Mouse (Mus musculus): Measurements from ENCODE around the gene Lrrc2. TPM values are rescaled to one million over a fixed set of nuclear protein-coding genes. Genes with fewer than 3 reads are reported as not detected.

Lrrc2 gene
- polyA plus RNA-seq, 1 experiment from 2014 or later: 0.33 TPM

DNA sequence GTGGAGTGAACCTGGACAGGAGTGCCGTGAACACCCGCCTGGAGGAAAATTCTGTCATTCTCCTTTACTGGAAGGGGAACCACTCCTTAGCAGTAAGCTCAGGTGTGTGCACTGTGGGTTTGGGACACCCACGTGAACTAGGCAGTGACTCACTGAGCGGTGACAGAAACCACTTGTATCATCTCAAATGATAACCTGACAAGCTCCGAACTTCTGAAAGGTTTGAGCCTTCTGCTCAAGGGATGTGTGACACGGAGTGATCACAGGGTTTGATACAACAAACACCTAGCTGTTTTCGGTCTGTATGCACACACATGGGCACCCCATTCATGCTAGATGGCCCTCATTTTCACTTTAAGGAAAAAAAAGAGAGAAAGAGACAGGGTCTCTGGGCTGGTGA lies 34.6 kb upstream of the Lrrc2 start, which contains the start of gene Fam240a:
Gene Fam240a (minus strand): TSS at position 76 of the 400 bp plus-strand sequence.
- WGBS: 90% methylated on average over 7 of the region's 7 CpGs
- H3K27me3 ChIP-seq (ENCODE audit: control insufficient read depth, insufficient read depth, low read length): no peaks in the 10 kb centered on the region
- ATAC-seq (ENCODE audit: insufficient number of reproducible peaks, low FRiP score, low TSS enrichment, low read depth): no peak
- no peak for DNase-seq (ENCODE audit: low spot score)
- no peaks in the 10 kb centered on the region for H3K4me1 ChIP-seq (ENCODE audit: control insufficient read depth, insufficient read depth, low read length)
- H3K36me3 ChIP-seq (ENCODE audit: control insufficient read depth, insufficient read depth, low read length): no peaks in the 10 kb centered on the region
- no peak within 1 kb of the TSS for H3K4me3 ChIP-seq (ENCODE audit: low read depth, low read length)
- H3K9me3 ChIP-seq (ENCODE audit: control insufficient read depth, low read length): no peaks in the 10 kb centered on the region
- H3K9ac ChIP-seq (ENCODE audit: low read length): no peak within 1 kb of the TSS
- no peak within 1 kb of the TSS for H3K27ac ChIP-seq (replicated peaks; ENCODE audit: low read depth, low read length)
- no peak within 1 kb of the TSS for H3K4me2 ChIP-seq (ENCODE audit: low read depth, severe bottlenecking)

DNA sequence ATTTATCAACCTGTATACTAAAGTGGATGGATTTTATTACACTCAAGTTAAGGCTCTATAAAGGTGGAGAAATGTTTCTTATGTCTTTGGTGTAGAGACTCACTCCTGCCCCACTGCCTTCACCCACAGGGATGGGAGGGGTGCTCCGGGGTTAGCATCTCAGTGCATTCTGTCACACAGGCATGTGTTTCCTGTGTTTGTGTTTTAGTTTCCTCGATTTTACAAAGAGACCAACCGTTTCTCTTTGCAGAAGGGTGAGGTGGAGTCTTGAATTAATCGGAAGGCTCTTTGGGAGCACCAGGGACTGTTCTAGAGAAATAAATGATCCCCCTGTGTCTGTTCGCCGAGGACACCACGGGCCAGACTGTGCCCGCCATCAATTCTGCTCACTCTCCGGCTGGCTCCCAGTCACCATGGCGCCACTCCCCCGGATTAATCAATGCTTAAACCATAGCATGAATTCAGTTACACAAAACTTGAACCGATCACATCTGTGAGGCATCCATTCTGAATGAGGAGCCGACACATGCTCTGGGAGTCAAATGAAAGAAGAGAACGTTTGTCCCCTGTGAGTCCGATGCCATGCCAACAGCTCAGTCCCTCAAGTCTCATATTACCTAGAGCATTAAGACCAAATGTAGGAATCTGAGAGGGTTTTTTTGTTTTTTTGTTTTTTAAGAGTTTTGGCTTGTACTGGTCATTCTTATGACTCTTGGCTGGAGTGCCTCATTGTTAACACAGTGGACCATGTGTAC lies 30.5 kb upstream of the Lrrc2 start:
- WGBS: 75% methylated on average over 15 of the region's 15 CpGs
- ATAC-seq (ENCODE audit: insufficient number of reproducible peaks, low FRiP score, low TSS enrichment, low read depth): no peak
- no peak overlapping the region for H3K4me3 ChIP-seq (ENCODE audit: low read depth, low read length)
- no peaks in the 10 kb centered on the region for H3K27me3 ChIP-seq (ENCODE audit: control insufficient read depth, insufficient read depth, low read length)
- no peaks in the 10 kb centered on the region for H3K36me3 ChIP-seq (ENCODE audit: control insufficient read depth, insufficient read depth, low read length)
- H3K4me1 ChIP-seq (ENCODE audit: control insufficient read depth, insufficient read depth, low read length): no peaks in the 10 kb centered on the region
- no peak overlapping the region for H3K9ac ChIP-seq (ENCODE audit: low read length)
- no peak for DNase-seq (ENCODE audit: low spot score)
- no peak overlapping the region for H3K4me2 ChIP-seq (ENCODE audit: low read depth, severe bottlenecking)
- no peak overlapping the region for H3K27ac ChIP-seq (replicated peaks; ENCODE audit: low read depth, low read length)
- H3K9me3 ChIP-seq (ENCODE audit: control insufficient read depth, low read length): no peaks in the 10 kb centered on the region

DNA sequence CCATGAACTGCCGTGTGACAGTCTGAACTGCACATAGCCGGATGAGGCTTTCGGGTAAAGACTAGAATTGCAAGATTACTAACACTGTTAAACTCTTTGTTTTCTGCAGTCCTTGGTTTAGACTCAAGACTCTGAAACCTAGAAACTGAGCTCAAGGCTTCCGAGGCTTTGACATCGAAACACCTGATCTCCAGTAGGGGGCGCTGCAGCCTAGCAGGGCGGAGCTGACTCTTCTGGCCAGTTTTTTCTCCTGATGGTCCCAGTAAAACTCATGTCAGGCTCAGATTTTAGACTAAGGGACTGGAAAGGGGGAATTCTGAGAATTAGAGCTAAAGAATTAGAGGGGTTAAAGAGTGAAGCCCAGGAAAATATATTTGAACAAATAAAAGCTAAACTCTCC lies 28.6 kb upstream of the Lrrc2 start:
- Histone ChIP-seq H3K4me2 (ENCODE audit: low read depth, severe bottlenecking) (no peak overlapping the region), H3K36me3 (ENCODE audit: control insufficient read depth, insufficient read depth, low read length) (no peaks in the 10 kb centered on the region), H3K27me3 (ENCODE audit: control insufficient read depth, insufficient read depth, low read length) (no peaks in the 10 kb centered on the region), H3K4me1 (ENCODE audit: control insufficient read depth, insufficient read depth, low read length) (no peaks in the 10 kb centered on the region), H3K9me3 (ENCODE audit: control insufficient read depth, low read length) (no peaks in the 10 kb centered on the region), H3K27ac (replicated peaks; ENCODE audit: low read depth, low read length) (no peak overlapping the region), H3K9ac (ENCODE audit: low read length) (no peak overlapping the region), H3K4me3 (ENCODE audit: low read depth, low read length) (no peak overlapping the region)
- no peak for ATAC-seq (ENCODE audit: insufficient number of reproducible peaks, low FRiP score, low TSS enrichment, low read depth)
- DNase-seq (ENCODE audit: low spot score): peak; percentile 89
- 20% methylated on average over 7 of the region's 7 CpGs for WGBS

DNA sequence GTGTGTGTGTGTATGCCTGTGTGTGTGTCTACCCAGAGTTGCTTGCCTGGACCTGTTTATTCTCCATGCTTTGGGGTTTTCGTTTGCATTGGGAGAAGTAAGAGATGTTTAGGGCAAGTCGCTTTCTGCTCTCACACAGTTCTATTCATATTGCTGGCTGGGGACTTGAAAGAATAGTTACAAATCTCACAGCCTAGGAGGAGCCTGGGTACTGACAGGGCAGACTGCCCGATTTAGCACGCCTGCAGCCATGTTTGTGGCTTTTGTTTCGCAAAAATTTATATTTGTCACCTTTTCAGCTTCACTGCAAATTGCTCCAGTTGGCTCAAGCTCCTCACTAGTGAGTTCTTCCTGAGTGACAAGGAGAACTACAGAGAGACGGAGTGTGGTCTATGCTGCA lies 19.8 kb upstream of the Lrrc2 start:
- H3K27ac ChIP-seq (replicated peaks; ENCODE audit: low read depth, low read length): no peak overlapping the region
- no peaks in the 10 kb centered on the region for H3K27me3 ChIP-seq (ENCODE audit: control insufficient read depth, insufficient read depth, low read length)
- no peaks in the 10 kb centered on the region for H3K4me1 ChIP-seq (ENCODE audit: control insufficient read depth, insufficient read depth, low read length)
- no peak for DNase-seq (ENCODE audit: low spot score)
- no peak overlapping the region for H3K4me2 ChIP-seq (ENCODE audit: low read depth, severe bottlenecking)
- 80% methylated on average over 6 of the region's 6 CpGs for WGBS
- no peak overlapping the region for H3K4me3 ChIP-seq (ENCODE audit: low read depth, low read length)
- H3K9me3 ChIP-seq (ENCODE audit: control insufficient read depth, low read length): no peaks in the 10 kb centered on the region
- no peaks in the 10 kb centered on the region for H3K36me3 ChIP-seq (ENCODE audit: control insufficient read depth, insufficient read depth, low read length)
- no peak for ATAC-seq (ENCODE audit: insufficient number of reproducible peaks, low FRiP score, low TSS enrichment, low read depth)
- H3K9ac ChIP-seq (ENCODE audit: low read length): no peak overlapping the region

DNA sequence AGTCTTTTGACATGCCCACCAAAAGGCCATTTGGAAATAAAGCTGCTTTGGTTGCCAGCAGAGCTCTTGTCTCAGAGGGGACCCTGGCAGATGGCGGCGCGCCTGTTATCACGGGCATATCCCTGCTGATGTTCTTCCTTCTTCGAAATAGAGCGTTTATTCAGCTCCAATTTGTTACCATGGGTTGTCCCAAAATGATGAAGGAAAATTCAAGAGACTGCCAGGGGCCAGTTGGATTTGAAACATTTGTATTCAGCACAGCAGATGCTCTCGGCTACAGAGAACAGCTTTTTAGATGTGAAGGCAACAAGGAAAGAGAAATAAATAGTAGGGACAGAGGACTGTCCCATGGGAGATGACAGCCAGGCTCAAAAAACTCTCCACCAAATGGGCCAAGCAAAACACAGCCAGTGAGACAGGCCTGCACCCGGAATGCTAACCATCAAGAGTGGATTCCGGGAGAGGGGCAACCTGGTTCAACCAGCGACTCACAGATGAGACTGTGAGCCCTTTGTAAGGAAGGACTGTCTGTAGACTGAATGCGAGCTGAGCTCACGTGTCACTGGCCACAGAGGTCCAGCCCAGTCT lies 17.4 kb upstream of the Lrrc2 start:
- Histone ChIP-seq H3K27ac (replicated peaks; ENCODE audit: low read depth, low read length) (no peak overlapping the region), H3K4me2 (ENCODE audit: low read depth, severe bottlenecking) (no peak overlapping the region), H3K27me3 (ENCODE audit: control insufficient read depth, insufficient read depth, low read length) (no peaks in the 10 kb centered on the region), H3K36me3 (ENCODE audit: control insufficient read depth, insufficient read depth, low read length) (no peaks in the 10 kb centered on the region), H3K4me3 (ENCODE audit: low read depth, low read length) (no peak overlapping the region), H3K9ac (ENCODE audit: low read length) (no peak overlapping the region), H3K4me1 (ENCODE audit: control insufficient read depth, insufficient read depth, low read length) (no peaks in the 10 kb centered on the region), H3K9me3 (ENCODE audit: control insufficient read depth, low read length) (no peaks in the 10 kb centered on the region)
- DNase-seq (ENCODE audit: low spot score) (no peak), ATAC-seq (ENCODE audit: insufficient number of reproducible peaks, low FRiP score, low TSS enrichment, low read depth) (no peak)
- 84% methylated on average over 12 of the region's 12 CpGs for WGBS

DNA sequence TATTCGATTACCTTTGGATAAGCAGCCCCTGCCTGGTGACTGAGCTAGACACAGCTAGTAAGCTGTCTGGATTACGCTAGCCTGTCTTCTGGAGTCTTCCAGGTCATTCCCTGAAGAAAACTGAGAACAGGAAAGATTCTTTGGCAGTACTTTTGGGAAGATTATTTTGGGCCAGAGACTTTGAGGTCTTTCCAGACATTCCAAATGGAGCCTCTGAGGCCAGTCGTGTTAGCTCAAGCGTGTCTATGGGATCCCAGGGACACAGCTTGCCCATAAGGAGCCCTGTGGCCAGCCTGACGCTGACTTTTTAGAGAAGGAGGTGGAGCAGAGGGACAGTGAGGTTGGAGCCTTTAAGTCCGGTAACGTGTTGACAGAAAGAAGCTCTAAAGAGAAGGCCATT lies 15.4 kb upstream of the Lrrc2 start:
- WGBS: 89% methylated on average over 7 of the region's 7 CpGs
- DNase-seq (ENCODE audit: low spot score) (no peak), ATAC-seq (ENCODE audit: insufficient number of reproducible peaks, low FRiP score, low TSS enrichment, low read depth) (no peak)
- H3K9me3 ChIP-seq (ENCODE audit: control insufficient read depth, low read length): no peaks in the 10 kb centered on the region
- no peak overlapping the region for H3K27ac ChIP-seq (replicated peaks; ENCODE audit: low read depth, low read length)
- no peaks in the 10 kb centered on the region for H3K36me3 ChIP-seq (ENCODE audit: control insufficient read depth, insufficient read depth, low read length)
- H3K9ac ChIP-seq (ENCODE audit: low read length): no peak overlapping the region
- no peaks in the 10 kb centered on the region for H3K27me3 ChIP-seq (ENCODE audit: control insufficient read depth, insufficient read depth, low read length)
- no peak overlapping the region for H3K4me2 ChIP-seq (ENCODE audit: low read depth, severe bottlenecking)
- no peaks in the 10 kb centered on the region for H3K4me1 ChIP-seq (ENCODE audit: control insufficient read depth, insufficient read depth, low read length)
- H3K4me3 ChIP-seq (ENCODE audit: low read depth, low read length): no peak overlapping the region

DNA sequence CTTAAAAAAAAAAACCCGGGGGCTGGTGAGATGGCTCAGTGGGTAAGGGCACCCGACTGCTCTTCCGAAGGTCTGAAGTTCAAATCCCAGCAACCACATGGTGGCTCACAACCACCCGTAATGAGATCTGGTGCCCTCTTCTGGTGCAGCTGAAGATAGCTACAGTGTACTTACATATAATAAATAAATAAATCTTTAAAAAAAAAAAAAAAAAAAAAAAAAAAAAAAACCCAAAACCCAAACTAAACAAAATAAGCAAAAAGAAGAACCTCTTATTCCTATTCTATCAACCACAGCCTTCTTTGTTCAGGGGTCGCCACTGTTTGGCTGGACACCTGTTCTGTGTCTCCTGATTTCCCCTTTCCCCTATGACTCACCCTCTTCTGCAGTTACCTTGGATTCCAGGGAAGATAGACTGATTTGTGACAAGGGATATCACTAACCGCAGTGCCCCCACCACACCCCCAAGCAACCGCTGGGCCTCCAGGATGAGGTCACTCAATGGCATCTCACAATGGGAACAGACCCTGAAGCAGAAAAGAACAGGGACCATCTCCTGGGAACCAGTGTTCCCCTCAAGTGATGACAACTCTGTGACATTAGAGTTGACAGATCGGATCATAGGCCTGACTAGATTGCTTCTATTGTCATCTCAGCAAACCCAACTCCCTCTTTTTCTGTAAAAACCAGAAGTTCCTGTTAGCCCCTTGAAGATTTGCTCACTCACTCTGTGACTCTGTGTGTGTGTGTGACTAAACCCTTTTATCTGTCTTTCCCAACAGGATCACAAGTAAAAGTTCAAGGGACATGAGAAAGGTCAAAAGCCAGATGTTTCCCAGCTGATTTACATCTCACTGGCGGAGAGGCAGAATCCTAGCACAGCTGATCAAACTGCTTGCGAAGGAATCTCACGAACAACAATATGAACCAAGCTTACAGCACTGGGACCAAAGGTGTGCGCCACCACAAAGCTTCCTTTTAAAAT lies 13.5 kb upstream of the Lrrc2 start:
- H3K4me3 ChIP-seq (ENCODE audit: low read depth, low read length): no peak overlapping the region
- no peaks in the 10 kb centered on the region for H3K4me1 ChIP-seq (ENCODE audit: control insufficient read depth, insufficient read depth, low read length)
- ATAC-seq (ENCODE audit: insufficient number of reproducible peaks, low FRiP score, low TSS enrichment, low read depth) (no peak), DNase-seq (ENCODE audit: low spot score) (no peak)
- no peaks in the 10 kb centered on the region for H3K27me3 ChIP-seq (ENCODE audit: control insufficient read depth, insufficient read depth, low read length)
- no peak overlapping the region for H3K27ac ChIP-seq (replicated peaks; ENCODE audit: low read depth, low read length)
- H3K4me2 ChIP-seq (ENCODE audit: low read depth, severe bottlenecking): no peak overlapping the region
- H3K9me3 ChIP-seq (ENCODE audit: control insufficient read depth, low read length): no peaks in the 10 kb centered on the region
- H3K36me3 ChIP-seq (ENCODE audit: control insufficient read depth, insufficient read depth, low read length): no peaks in the 10 kb centered on the region
- H3K9ac ChIP-seq (ENCODE audit: low read length): no peak overlapping the region
- WGBS: 67% methylated on average over 12 of the region's 12 CpGs

DNA sequence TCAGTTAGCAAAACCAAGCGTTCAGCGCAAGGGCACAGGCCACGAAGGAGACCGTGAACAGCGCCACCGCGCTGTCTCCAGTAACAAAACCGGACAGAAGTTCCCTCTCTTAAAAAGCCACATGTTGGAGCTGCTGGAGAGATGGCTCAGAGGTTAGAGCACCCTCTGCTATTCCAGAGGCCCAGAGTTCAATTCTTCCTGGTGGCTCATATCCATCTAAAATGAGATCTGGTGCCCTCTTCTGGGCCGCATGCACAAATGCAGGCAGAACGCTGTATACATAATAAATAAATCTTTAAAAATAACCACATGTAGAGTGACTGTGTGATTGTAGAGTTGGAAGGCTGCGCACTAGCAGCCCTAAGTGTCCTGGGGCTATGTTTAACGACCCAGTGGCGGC lies 7.1 kb upstream of the Lrrc2 start:
- no peak for ATAC-seq (ENCODE audit: insufficient number of reproducible peaks, low FRiP score, low TSS enrichment, low read depth)
- Histone ChIP-seq H3K4me2 (ENCODE audit: low read depth, severe bottlenecking) (no peak overlapping the region), H3K36me3 (ENCODE audit: control insufficient read depth, insufficient read depth, low read length) (no peaks in the 10 kb centered on the region), H3K27ac (replicated peaks; ENCODE audit: low read depth, low read length) (no peak overlapping the region), H3K4me3 (ENCODE audit: low read depth, low read length) (no peak overlapping the region), H3K27me3 (ENCODE audit: control insufficient read depth, insufficient read depth, low read length) (peaks cover 28% of the 10 kb centered on the region), H3K4me1 (ENCODE audit: control insufficient read depth, insufficient read depth, low read length) (peaks cover 6% of the 10 kb centered on the region), H3K9me3 (ENCODE audit: control insufficient read depth, low read length) (no peaks in the 10 kb centered on the region), H3K9ac (ENCODE audit: low read length) (no peak overlapping the region)
- DNase-seq (ENCODE audit: low spot score): no peak
- WGBS: 30% methylated on average over 13 of the region's 13 CpGs
